Comparison of ENCODE assay signal across 16 mouse cellular contexts in the genomic region with DNA sequence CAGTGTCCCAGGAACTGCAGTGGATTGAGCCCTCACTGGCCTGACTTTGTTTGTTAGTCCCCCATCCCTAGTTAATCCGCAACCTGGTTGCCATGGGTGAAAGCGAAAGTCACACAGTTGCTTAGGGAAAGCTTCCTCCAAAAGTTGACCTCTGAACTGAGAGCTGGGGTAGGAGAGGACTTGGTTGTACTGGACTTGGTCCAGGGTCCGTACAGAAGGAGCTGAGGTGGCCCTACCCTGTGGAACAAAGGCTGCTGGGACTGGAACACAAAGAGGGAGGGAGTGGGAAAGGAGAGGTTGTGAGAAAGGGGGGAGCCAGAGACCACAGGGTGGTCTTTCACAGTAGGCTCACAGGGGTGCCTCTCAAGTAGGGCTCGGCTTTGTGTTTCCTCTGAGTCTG. TPM values are rescaled to one million over a fixed set of nuclear protein-coding genes. Genes with fewer than 3 reads are reported as not detected.
DNase-seq lines count a peak whose midpoint lies in the region; ATAC-seq lines count a peak whose summit lies in the region.
"Had no signal": no experiment of that assay in that cellular context is flagged by ENCODE, and none has a peak within 500 bp of the region (broad histone marks: within the 10 kb centered on the region; RNA-seq: fewer than 3 reads in every experiment).

No protein-coding gene starts in this region.

- 65% methylated on average over 4 of the region's 4 CpGs for WGBS in intestine, embryonic 14.5 days
- WGBS in stomach, embryonic 16.5 days = 55% methylated on average over 4 of the region's 4 CpGs

- DNase-seq in intestine, embryonic 14.5 days (ENCODE audit: low spot score) = no peak
- peak; percentile 95 for DNase-seq in kidney, adult 9 months
- peak; percentile 20 for DNase-seq in liver
- DNase-seq in heart, postnatal 4 days = no peak
- DNase-seq in spleen, adult 12 weeks (ENCODE audit: low spot score) = no peak
- no peak for DNase-seq in gastrocnemius, postnatal 25 days
- DNase-seq: cerebellum, adult 11-12 months; embryo, embryonic 11 days; gastrocnemius, postnatal 14 days; lung, postnatal 14 days had no signal

- H3K27me3 ChIP-seq in intestine, embryonic 14.5 days (replicated peaks; ENCODE audit: control insufficient read depth, insufficient read depth, low read length) = no peaks in the 10 kb centered on the region
- no peaks in the 10 kb centered on the region for H3K27me3 ChIP-seq in stomach, embryonic 16.5 days (ENCODE audit: control insufficient read depth, insufficient read depth, low read length)
- H3K27me3 ChIP-seq: midbrain, embryonic 12.5 days had no signal

- no peak overlapping the region for H3K27ac ChIP-seq in intestine, embryonic 14.5 days (ENCODE audit: low read depth)
- H3K27ac ChIP-seq in stomach, embryonic 16.5 days (ENCODE audit: low read length) = no peak overlapping the region
- H3K27ac ChIP-seq: limb, embryonic 10.5 days; midbrain, embryonic 12.5 days had no signal

- ATAC-seq in intestine, embryonic 14.5 days (replicated peaks; ENCODE audit: low FRiP score, low TSS enrichment, low read depth) = 0 out of 2 replicates have a peak, but pooled peaks have one; percentile 27
- peak; percentile 62 for ATAC-seq in stomach, embryonic 16.5 days (ENCODE audit: insufficient read depth, low FRiP score)
- ATAC-seq: activated CD4-positive, CD25-positive, alpha-beta regulatory T cell, adult 4 months; CD4-positive, CD25-positive, alpha-beta regulatory T cell, adult 4 months had no signal

- no peaks in the 10 kb centered on the region for H3K4me1 ChIP-seq in intestine, embryonic 14.5 days (replicated peaks; ENCODE audit: control insufficient read depth, insufficient read depth, low read length)
- no peaks in the 10 kb centered on the region for H3K4me1 ChIP-seq in stomach, embryonic 16.5 days (ENCODE audit: control insufficient read depth, insufficient read depth, low read length)

- H3K9ac ChIP-seq in intestine, embryonic 14.5 days (ENCODE audit: low read length) = no peak overlapping the region
- no peak overlapping the region for H3K9ac ChIP-seq in stomach, embryonic 16.5 days (ENCODE audit: low read length)
- H3K9ac ChIP-seq: midbrain, embryonic 12.5 days had no signal

- no peak overlapping the region for H3K4me3 ChIP-seq in intestine, embryonic 14.5 days (ENCODE audit: low read depth, low read length)
- H3K4me3 ChIP-seq in stomach, embryonic 16.5 days (replicated peaks; ENCODE audit: low read length) = no peak overlapping the region
- H3K4me3 ChIP-seq: limb, embryonic 10.5 days; midbrain, embryonic 12.5 days had no signal

- H3K9me3 ChIP-seq in intestine, embryonic 14.5 days (ENCODE audit: control insufficient read depth, low read length) = no peaks in the 10 kb centered on the region
- H3K9me3 ChIP-seq in stomach, embryonic 16.5 days (replicated peaks; ENCODE audit: control insufficient read depth, low read length) = no peaks in the 10 kb centered on the region
- H3K9me3 ChIP-seq: limb, embryonic 10.5 days; midbrain, embryonic 12.5 days had no signal

- H3K4me2 ChIP-seq in intestine, embryonic 14.5 days (ENCODE audit: low read length) = no peak overlapping the region
- H3K4me2 ChIP-seq in stomach, embryonic 16.5 days (ENCODE audit: low read depth, low read length) = no peak overlapping the region
- H3K4me2 ChIP-seq: heart, embryonic 11.5 days; midbrain, embryonic 12.5 days had no signal

- H3K36me3 ChIP-seq in intestine, embryonic 14.5 days (ENCODE audit: control insufficient read depth, insufficient read depth, low read length) = peaks cover 8% of the 10 kb centered on the region; the same call in 1 of the 2 replicates
- H3K36me3 ChIP-seq in stomach, embryonic 16.5 days (ENCODE audit: control insufficient read depth, insufficient read depth, low read length) = no peaks in the 10 kb centered on the region

RNA-seq across cellular contexts. Expression of a gene that starts 14.3 kb away (rescaled TPM):
- polyA plus RNA-seq in intestine, embryonic 14.5 days (2014; fragmentation: Nextera tagmentation; extraction: Ambion mirVana) = 119 and 126 TPM in 2 replicates
- 146 TPM in 2 replicates for polyA plus RNA-seq in stomach, embryonic 16.5 days (2015; fragmentation: Nextera tagmentation; extraction: Ambion mirVana)
- 100 to 1,000 TPM; 113 to 121 TPM for total RNA-seq in heart, postnatal 4 days (2021)
- total RNA-seq in gastrocnemius, postnatal 25 days (2021) = 10 to 100 TPM; 17.6 to 18.6 TPM

Comparison
In these comparisons a context has a peak if more than half of its experiments do, and no peak if none do; other contexts are left out.
1. DNase-seq: peak in kidney, adult 9 months (single experiment) and liver (single experiment); none in intestine, embryonic 14.5 days (single experiment), heart, postnatal 4 days (single experiment), spleen, adult 12 weeks (single experiment) and gastrocnemius, postnatal 25 days (single experiment).
2. RNA of a gene that starts 14.3 kb away (total RNA-seq): 113 to 121 TPM in heart, postnatal 4 days; 17.6 to 18.6 TPM in gastrocnemius, postnatal 25 days; every median in the first group is over 4 times any median in the second.